Mouse (Mus musculus): ENCODE results near the gene Galnt12. TPM values are rescaled to one million over a fixed set of nuclear protein-coding genes. Genes with fewer than 3 reads are reported as not detected.
A peak's percentile ranks its signal among the peaks of the same experiment; 100 is the strongest.

The Galnt12 gene
- polyA plus RNA-seq, 1 experiment from 2014 or later: 1.8 TPM

GRCm38 (mm10) chr4:47088671-47089070 lies 3.0 kb upstream of the Galnt12 start:
- no peak overlapping the region for H3K4me2 ChIP-seq (ENCODE audit: low read length)
- H3K9me3 ChIP-seq (replicated peaks; ENCODE audit: control insufficient read depth, low read length, poor library complexity, severe bottlenecking): no peaks in the 10 kb centered on the region
- 88% methylated on average over 7 of the region's 7 CpGs for WGBS
- H3K27me3 ChIP-seq (ENCODE audit: control insufficient read depth, insufficient read depth, low read depth, low read length): peaks cover 3% of the 10 kb centered on the region
- H3K4me3 ChIP-seq (ENCODE audit: low read depth, low read length): no peak overlapping the region
- H3K4me1 ChIP-seq (ENCODE audit: control insufficient read depth, insufficient read depth, low read length): peaks cover 13% of the 10 kb centered on the region; the same call in 1 of the 2 replicates
- H3K9ac ChIP-seq (ENCODE audit: low read depth, low read length): no peak overlapping the region
- ATAC-seq: no peak
- H3K27ac ChIP-seq (ENCODE audit: low read length): no peak overlapping the region
- no peaks in the 10 kb centered on the region for H3K36me3 ChIP-seq (ENCODE audit: control insufficient read depth, insufficient read depth, low read length)

GRCm38 (mm10) chr4:47092387-47093021 lies 795 bp downstream of the Galnt12 start:
- WGBS: under 1% methylated on average over 21 of the region's 21 CpGs
- Histone ChIP-seq H3K9me3 (replicated peaks; ENCODE audit: control insufficient read depth, low read length, poor library complexity, severe bottlenecking) (no peaks in the 10 kb centered on the region), H3K27ac (ENCODE audit: low read length) (no peak overlapping the region), H3K9ac (ENCODE audit: low read depth, low read length) (peak overlapping the region; percentile 80), H3K4me1 (ENCODE audit: control insufficient read depth, insufficient read depth, low read length) (peaks cover 13% of the 10 kb centered on the region; the same call in 1 of the 2 replicates), H3K4me2 (ENCODE audit: low read length) (peak overlapping the region; percentile 91), H3K4me3 (ENCODE audit: low read depth, low read length) (peak overlapping the region; percentile 81), H3K27me3 (ENCODE audit: control insufficient read depth, insufficient read depth, low read depth, low read length) (peaks cover 9% of the 10 kb centered on the region), H3K36me3 (ENCODE audit: control insufficient read depth, insufficient read depth, low read length) (no peaks in the 10 kb centered on the region)
- ATAC-seq: peak; percentile 47; the same call in 1 of the 2 replicates

GRCm38 (mm10) chr4:47093161-47093560 lies 1.5 kb downstream of the Galnt12 start:
- Histone ChIP-seq H3K27me3 (ENCODE audit: control insufficient read depth, insufficient read depth, low read depth, low read length) (peaks cover 9% of the 10 kb centered on the region), H3K4me1 (ENCODE audit: control insufficient read depth, insufficient read depth, low read length) (peaks cover 13% of the 10 kb centered on the region; the same call in 1 of the 2 replicates), H3K9ac (ENCODE audit: low read depth, low read length) (no peak overlapping the region), H3K27ac (ENCODE audit: low read length) (no peak overlapping the region), H3K4me2 (ENCODE audit: low read length) (peak overlapping the region; percentile 91; the same call in 1 of the 2 replicates), H3K4me3 (ENCODE audit: low read depth, low read length) (no peak overlapping the region), H3K36me3 (ENCODE audit: control insufficient read depth, insufficient read depth, low read length) (no peaks in the 10 kb centered on the region), H3K9me3 (replicated peaks; ENCODE audit: control insufficient read depth, low read length, poor library complexity, severe bottlenecking) (no peaks in the 10 kb centered on the region)
- ATAC-seq: no peak
- WGBS: 21% methylated on average over 9 of the region's 9 CpGs

GRCm38 (mm10) chr4:47093647-47094046 lies 1.9 kb downstream of the Galnt12 start:
- 0 out of 2 replicates have a peak, but pooled peaks have one; percentile 5 for ATAC-seq
- no peak overlapping the region for H3K4me3 ChIP-seq (ENCODE audit: low read depth, low read length)
- peaks cover 13% of the 10 kb centered on the region; the same call in 1 of the 2 replicates for H3K4me1 ChIP-seq (ENCODE audit: control insufficient read depth, insufficient read depth, low read length)
- H3K9me3 ChIP-seq (replicated peaks; ENCODE audit: control insufficient read depth, low read length, poor library complexity, severe bottlenecking): no peaks in the 10 kb centered on the region
- peaks cover 9% of the 10 kb centered on the region for H3K27me3 ChIP-seq (ENCODE audit: control insufficient read depth, insufficient read depth, low read depth, low read length)
- no peaks in the 10 kb centered on the region for H3K36me3 ChIP-seq (ENCODE audit: control insufficient read depth, insufficient read depth, low read length)
- 15% methylated on average over 6 of the region's 6 CpGs for WGBS
- H3K27ac ChIP-seq (ENCODE audit: low read length): no peak overlapping the region
- H3K9ac ChIP-seq (ENCODE audit: low read depth, low read length): no peak overlapping the region
- H3K4me2 ChIP-seq (ENCODE audit: low read length): 0 out of 2 replicates have a peak overlapping the region, but pooled peaks have one; percentile 91

- 94% methylated on average over 10 of the region's 10 CpGs for WGBS
- Histone ChIP-seq H3K36me3 (ENCODE audit: control insufficient read depth, insufficient read depth, low read length) (no peaks in the 10 kb centered on the region), H3K4me3 (ENCODE audit: low read depth, low read length) (no peak overlapping the region), H3K9ac (ENCODE audit: low read depth, low read length) (no peak overlapping the region), H3K9me3 (replicated peaks; ENCODE audit: control insufficient read depth, low read length, poor library complexity, severe bottlenecking) (no peaks in the 10 kb centered on the region), H3K27me3 (ENCODE audit: control insufficient read depth, insufficient read depth, low read depth, low read length) (no peaks in the 10 kb centered on the region), H3K27ac (ENCODE audit: low read length) (no peak overlapping the region), H3K4me1 (ENCODE audit: control insufficient read depth, insufficient read depth, low read length) (no peaks in the 10 kb centered on the region), H3K4me2 (ENCODE audit: low read length) (no peak overlapping the region)
- no peak for ATAC-seq
Observed at GRCm38 (mm10) chr4:47103561-47103960, 11.9 kb downstream of the Galnt12 start.

GRCm38 (mm10) chr4:47111885-47112284 lies 20.2 kb downstream of the Galnt12 start:
- peak overlapping the region; percentile 58 for H3K27ac ChIP-seq (ENCODE audit: low read length)
- peaks cover 9% of the 10 kb centered on the region for H3K4me1 ChIP-seq (ENCODE audit: control insufficient read depth, insufficient read depth, low read length)
- peak overlapping the region; percentile 8; the same call in 1 of the 2 replicates for H3K9ac ChIP-seq (ENCODE audit: low read depth, low read length)
- H3K4me2 ChIP-seq (ENCODE audit: low read length): no peak overlapping the region; the same call in 1 of the 2 replicates
- no peak overlapping the region for H3K4me3 ChIP-seq (ENCODE audit: low read depth, low read length)
- 32% methylated on average over 9 of the region's 9 CpGs for WGBS
- H3K9me3 ChIP-seq (replicated peaks; ENCODE audit: control insufficient read depth, low read length, poor library complexity, severe bottlenecking): no peaks in the 10 kb centered on the region
- ATAC-seq: peak; percentile 87
- no peaks in the 10 kb centered on the region for H3K27me3 ChIP-seq (ENCODE audit: control insufficient read depth, insufficient read depth, low read depth, low read length)
- no peaks in the 10 kb centered on the region for H3K36me3 ChIP-seq (ENCODE audit: control insufficient read depth, insufficient read depth, low read length)

- ATAC-seq: peak; percentile 51; the same call in 1 of the 2 replicates
- Histone ChIP-seq H3K27me3 (ENCODE audit: control insufficient read depth, insufficient read depth, low read depth, low read length) (no peaks in the 10 kb centered on the region), H3K9me3 (replicated peaks; ENCODE audit: control insufficient read depth, low read length, poor library complexity, severe bottlenecking) (no peaks in the 10 kb centered on the region), H3K4me1 (ENCODE audit: control insufficient read depth, insufficient read depth, low read length) (peaks cover 9% of the 10 kb centered on the region), H3K36me3 (ENCODE audit: control insufficient read depth, insufficient read depth, low read length) (no peaks in the 10 kb centered on the region), H3K9ac (ENCODE audit: low read depth, low read length) (no peak overlapping the region), H3K4me2 (ENCODE audit: low read length) (no peak overlapping the region), H3K27ac (ENCODE audit: low read length) (peak overlapping the region; percentile 58), H3K4me3 (ENCODE audit: low read depth, low read length) (no peak overlapping the region)
- 50% methylated on average over 9 of the region's 9 CpGs for WGBS
Observed at GRCm38 (mm10) chr4:47112560-47112959, 20.9 kb downstream of the Galnt12 start.

- Histone ChIP-seq H3K36me3 (ENCODE audit: control insufficient read depth, insufficient read depth, low read length) (no peaks in the 10 kb centered on the region), H3K4me1 (ENCODE audit: control insufficient read depth, insufficient read depth, low read length) (no peaks in the 10 kb centered on the region), H3K27me3 (ENCODE audit: control insufficient read depth, insufficient read depth, low read depth, low read length) (no peaks in the 10 kb centered on the region), H3K4me2 (ENCODE audit: low read length) (no peak overlapping the region), H3K9me3 (replicated peaks; ENCODE audit: control insufficient read depth, low read length, poor library complexity, severe bottlenecking) (no peaks in the 10 kb centered on the region), H3K9ac (ENCODE audit: low read depth, low read length) (no peak overlapping the region), H3K27ac (ENCODE audit: low read length) (no peak overlapping the region), H3K4me3 (ENCODE audit: low read depth, low read length) (no peak overlapping the region)
- ATAC-seq: peak; percentile 48; the same call in 1 of the 2 replicates
- 65% methylated on average over 13 of the region's 13 CpGs for WGBS
Observed at GRCm38 (mm10) chr4:47122051-47122706, 30.5 kb downstream of the Galnt12 start.

GRCm38 (mm10) chr4:47124140-47124711 lies 32.5 kb downstream of the Galnt12 start:
- Histone ChIP-seq H3K27ac (ENCODE audit: low read length) (no peak overlapping the region), H3K4me1 (ENCODE audit: control insufficient read depth, insufficient read depth, low read length) (no peaks in the 10 kb centered on the region), H3K4me2 (ENCODE audit: low read length) (no peak overlapping the region), H3K9me3 (replicated peaks; ENCODE audit: control insufficient read depth, low read length, poor library complexity, severe bottlenecking) (no peaks in the 10 kb centered on the region), H3K27me3 (ENCODE audit: control insufficient read depth, insufficient read depth, low read depth, low read length) (no peaks in the 10 kb centered on the region), H3K9ac (ENCODE audit: low read depth, low read length) (no peak overlapping the region), H3K36me3 (ENCODE audit: control insufficient read depth, insufficient read depth, low read length) (no peaks in the 10 kb centered on the region), H3K4me3 (ENCODE audit: low read depth, low read length) (no peak overlapping the region)
- ATAC-seq: no peak
- 91% methylated on average over 9 of the region's 9 CpGs for WGBS

All from midbrain, embryonic 16.5 days (tissue).